ENCODE assay signal across 8 mouse cellular contexts in genomic region chr1:36939506-36940380, GRCm38 (mm10). TPM values are rescaled to one million over a fixed set of nuclear protein-coding genes. Genes with fewer than 3 reads are reported as not detected.
DNase-seq lines count a peak whose midpoint lies in the region; ATAC-seq and TF ChIP-seq lines count a peak whose summit lies in the region.

No protein-coding gene starts in this region.

- H3K4me1 ChIP-seq in bone marrow macrophage, adult 2 months (ENCODE audit: control insufficient read depth, insufficient read depth, low read length), result peaks cover 8% of the 10 kb centered on the region
- H3K4me1 ChIP-seq in embryonic fibroblast, embryonic 13.5 days (ENCODE audit: control insufficient read depth, insufficient read depth, low read length), result no peaks in the 10 kb centered on the region
- H3K4me1 ChIP-seq in heart, embryonic 10.5 days, result peaks cover 15% of the 10 kb centered on the region
- peaks cover 21% of the 10 kb centered on the region for H3K4me1 ChIP-seq in kidney, embryonic 15.5 days

- no peaks in the 10 kb centered on the region for H3K27me3 ChIP-seq in heart, embryonic 10.5 days (ENCODE audit: insufficient read depth, poor library complexity, severe bottlenecking)
- H3K27me3 ChIP-seq in kidney, embryonic 15.5 days, result no peaks in the 10 kb centered on the region

- H3K27ac ChIP-seq in bone marrow macrophage, adult 2 months (ENCODE audit: insufficient read depth, low read depth, low read length), result peak overlapping the region; percentile 87
- peak overlapping the region; percentile 43 for H3K27ac ChIP-seq in embryonic fibroblast, embryonic 13.5 days (ENCODE audit: insufficient read depth, low read length)
- H3K27ac ChIP-seq in heart, embryonic 10.5 days, result peak overlapping the region; percentile 100
- H3K27ac ChIP-seq in kidney, embryonic 15.5 days, result peak overlapping the region; percentile 88

- no peaks in the 10 kb centered on the region for H3K9me3 ChIP-seq in heart, embryonic 10.5 days
- H3K9me3 ChIP-seq in kidney, embryonic 15.5 days (replicated peaks), result no peaks in the 10 kb centered on the region

- no peak for TF ChIP-seq POLR2A in bone marrow macrophage, adult 2 months (IDR thresholded peaks at IDR 0.05; ENCODE audit: borderline replicate concordance, low read depth, low read length)
- peak; percentile 97 for TF ChIP-seq POLR2A in embryonic fibroblast, embryonic 13.5 days (IDR thresholded peaks at IDR 0.05; ENCODE audit: low read depth, low read length)

- peak; percentile 98 for ATAC-seq in kidney, embryonic 15.5 days (replicated peaks; ENCODE audit: low FRiP score)
- peak; percentile 90 for ATAC-seq in monocyte, adult 5-6 weeks (replicated peaks; ENCODE audit: insufficient number of reproducible peaks, low FRiP score, low TSS enrichment, poor library complexity, severe bottlenecking)

- H3K36me3 ChIP-seq in heart, embryonic 10.5 days, result no peaks in the 10 kb centered on the region
- H3K36me3 ChIP-seq in kidney, embryonic 15.5 days, result no peaks in the 10 kb centered on the region

- under 1% methylated on average over 79 of the region's 79 CpGs for WGBS in heart, embryonic 10.5 days
- WGBS in kidney, embryonic 15.5 days, result under 1% methylated on average over 70 of the region's 79 CpGs

- H3K9ac ChIP-seq in kidney, embryonic 15.5 days, result peak overlapping the region; percentile 96

- peak overlapping the region; percentile 61 for H3K4me2 ChIP-seq in kidney, embryonic 15.5 days

- peak overlapping the region; percentile 89 for H3K4me3 ChIP-seq in bone marrow macrophage, adult 2 months (ENCODE audit: insufficient read depth, low read length)
- peak overlapping the region; percentile 99 for H3K4me3 ChIP-seq in embryonic fibroblast, embryonic 13.5 days (ENCODE audit: insufficient read depth, low read length)
- peak overlapping the region; percentile 99 for H3K4me3 ChIP-seq in heart, embryonic 10.5 days
- peak overlapping the region; percentile 98 for H3K4me3 ChIP-seq in kidney, embryonic 15.5 days (replicated peaks)

- no peak for TF ChIP-seq CTCF in bone marrow macrophage, adult 2 months (IDR thresholded peaks at IDR 0.05; ENCODE audit: low read depth, low read length)
- TF ChIP-seq CTCF in embryonic fibroblast, embryonic 13.5 days (IDR thresholded peaks at IDR 0.05; ENCODE audit: borderline replicate concordance, insufficient read depth, low read length), result no peak

- DNase-seq in A20 (ENCODE audit: low read depth, low spot score), result peak; percentile 96
- peak; percentile 97 for DNase-seq in heart, embryonic 10.5 days (ENCODE audit: low spot score)
- peak; percentile 95 for DNase-seq in liver
- peak; percentile 92 to 96 for DNase-seq in spleen, postnatal 4 days (ENCODE audit: low spot score in 2 of 2)

RNA-seq across cellular contexts. Expression of gene Tmem131, which starts 3.7 kb away (rescaled TPM):
- 32.0 and 38.3 TPM in 2 replicates for polyA plus RNA-seq in bone marrow macrophage, adult 2 months (2012; ENCODE audit: insufficient read depth, insufficient read length, missing spikeins)
- polyA plus RNA-seq in embryonic fibroblast, embryonic 13.5 days (2011; ENCODE audit: insufficient read length, low read depth, missing spikeins), result 56.8 and 62.3 TPM in 2 replicates
- polyA plus RNA-seq in heart, embryonic 10.5 days (2016; fragmentation: Nextera tagmentation; extraction: Ambion mirVana), result 9.2 and 12.1 TPM in 2 replicates
- 12.3 TPM in 2 replicates for polyA plus RNA-seq in kidney, embryonic 15.5 days (2015; fragmentation: Nextera tagmentation; extraction: Ambion mirVana)
- 29.0 to 54.6 TPM (median 37.3 TPM) in 3 replicates for total RNA-seq in monocyte, adult 5-6 weeks (2017)

Comparison
In these comparisons a context has a peak if more than half of its experiments do, and no peak if none do; other contexts are left out.
1. Peak in every context shown above with its lines: DNase-seq, ATAC-seq, H3K4me3 ChIP-seq and H3K27ac ChIP-seq.
2. H3K27ac ChIP-seq: peak in every context shown above with its lines; median percentile 100 in heart, embryonic 10.5 days; 88 in kidney, embryonic 15.5 days; 87 in bone marrow macrophage, adult 2 months; 43 in embryonic fibroblast, embryonic 13.5 days.